21 mouse cellular contexts compared by ENCODE assay signal in genomic region chr11:35470853-35471252, GRCm38 (mm10).
DNase-seq lines count a peak whose midpoint lies in the region; ATAC-seq and TF ChIP-seq lines count a peak whose summit lies in the region.
"Had no signal": no experiment of that assay in that cellular context is flagged by ENCODE, and none has a peak within 500 bp of the region (broad histone marks: within the 10 kb centered on the region; RNA-seq: fewer than 3 reads in every experiment).

No protein-coding gene starts in this region.

- H3K36me3 ChIP-seq in lung, embryonic 15.5 days = no peaks in the 10 kb centered on the region
- H3K36me3 ChIP-seq in lung, postnatal 0 days (ENCODE audit: insufficient read depth, low read length) = no peaks in the 10 kb centered on the region
- H3K36me3 ChIP-seq: forebrain, embryonic 10.5 days; hindbrain, embryonic 12.5 days; hindbrain, embryonic 15.5 days had no signal

- H3K27ac ChIP-seq in lung, embryonic 15.5 days = no peak overlapping the region
- H3K27ac ChIP-seq in lung, postnatal 0 days (ENCODE audit: low read length) = no peak overlapping the region
- H3K27ac ChIP-seq: forebrain, embryonic 10.5 days; forebrain, embryonic 13.5 days; gastrocnemius, adult 2 months; hindbrain, embryonic 12.5 days; hindbrain, embryonic 15.5 days had no signal

- no peaks in the 10 kb centered on the region for H3K9me3 ChIP-seq in lung, embryonic 15.5 days
- no peaks in the 10 kb centered on the region for H3K9me3 ChIP-seq in lung, postnatal 0 days (ENCODE audit: low read length)
- H3K9me3 ChIP-seq: forebrain, embryonic 10.5 days; forebrain, embryonic 13.5 days; hindbrain, embryonic 12.5 days; hindbrain, embryonic 15.5 days had no signal

- TF ChIP-seq POLR2A in lung, adult 2 months (IDR thresholded peaks at IDR 0.05; ENCODE audit: borderline replicate concordance, extremely low read depth, low read depth, low read length) = no peak

- no peak for TF ChIP-seq CTCF in lung, adult 2 months (IDR thresholded peaks at IDR 0.05; ENCODE audit: insufficient read depth, low read length)
- TF ChIP-seq CTCF in lung, postnatal 0 days (IDR thresholded peaks at IDR 0.05) = no peak

- no peak overlapping the region for H3K4me3 ChIP-seq in lung, embryonic 15.5 days
- no peak overlapping the region for H3K4me3 ChIP-seq in lung, adult 2 months (replicated peaks; ENCODE audit: extremely low read depth, low read depth, low read length)
- H3K4me3 ChIP-seq in lung, postnatal 0 days (ENCODE audit: low read depth, low read length) = no peak overlapping the region
- H3K4me3 ChIP-seq: forebrain, embryonic 10.5 days; forebrain, embryonic 13.5 days; gastrocnemius, adult 2 months; hindbrain, embryonic 12.5 days; hindbrain, embryonic 15.5 days had no signal

- no peak for TF ChIP-seq EP300 in lung, postnatal 0 days (IDR thresholded peaks at IDR 0.05)

- H3K27me3 ChIP-seq in lung, embryonic 15.5 days = no peaks in the 10 kb centered on the region
- no peaks in the 10 kb centered on the region for H3K27me3 ChIP-seq in lung, postnatal 0 days (replicated peaks; ENCODE audit: insufficient read depth, low read length)
- H3K27me3 ChIP-seq: hindbrain, embryonic 12.5 days; hindbrain, embryonic 15.5 days had no signal

- DNase-seq in lung, adult 2 months = no peak
- DNase-seq in lung, postnatal 0 days (ENCODE audit: low spot score) = peak; percentile 66
- DNase-seq in lung, postnatal 36 days = peak; percentile 3
- DNase-seq in adrenal gland, postnatal 14 days = no peak
- DNase-seq in urinary bladder, postnatal 4 days (ENCODE audit: low spot score in 2 of 2) = no peak
- DNase-seq: adrenal gland, adult 2 months; adrenal gland, postnatal 25 days; cerebellum, adult 18-20 months; cerebellum, adult 9-10 months; cerebellum, postnatal 14 days; gastrocnemius, adult 2 months; gastrocnemius, postnatal 14 days; heart, adult 11 months had no signal

- H3K4me1 ChIP-seq in lung, embryonic 15.5 days = peaks cover 6% of the 10 kb centered on the region; the same call in 1 of the 2 replicates
- no peaks in the 10 kb centered on the region for H3K4me1 ChIP-seq in lung, adult 2 months (ENCODE audit: control insufficient read depth, insufficient read depth, low read length)
- H3K4me1 ChIP-seq in lung, postnatal 0 days (ENCODE audit: insufficient read depth, low read depth, low read length) = no peaks in the 10 kb centered on the region
- H3K4me1 ChIP-seq: forebrain, embryonic 13.5 days had no signal

- no peak overlapping the region for H3K9ac ChIP-seq in lung, embryonic 15.5 days
- H3K9ac ChIP-seq in lung, postnatal 0 days (replicated peaks; ENCODE audit: low read depth) = no peak overlapping the region
- H3K9ac ChIP-seq: forebrain, embryonic 13.5 days; hindbrain, embryonic 12.5 days; hindbrain, embryonic 15.5 days had no signal

- ATAC-seq in lung, embryonic 15.5 days (ENCODE audit: borderline replicate concordance, extremely low read depth, low FRiP score, low TSS enrichment) = peak; percentile 76
- ATAC-seq in lung, postnatal 0 days = peak; percentile 75
- ATAC-seq: CD4-positive, CD25-positive, alpha-beta regulatory T cell, adult 4 months; forebrain, embryonic 13.5 days; forebrain, embryonic 16.5 days had no signal

- 34% methylated on average over 5 of the region's 5 CpGs for WGBS in lung, embryonic 15.5 days
- WGBS in lung, adult 2 months = 29% methylated on average over 5 of the region's 5 CpGs
- 33% methylated on average over 5 of the region's 5 CpGs for WGBS in lung, postnatal 0 days

- no peak overlapping the region for H3K4me2 ChIP-seq in lung, embryonic 15.5 days
- no peak overlapping the region for H3K4me2 ChIP-seq in lung, postnatal 0 days (replicated peaks; ENCODE audit: low read depth, low read length)
- H3K4me2 ChIP-seq: forebrain, embryonic 13.5 days; heart, embryonic 11.5 days; hindbrain, embryonic 12.5 days; hindbrain, embryonic 15.5 days had no signal

Comparison
In these comparisons a context has a peak if more than half of its experiments do, and no peak if none do; other contexts are left out.
1. DNase-seq: peak in lung, postnatal 0 days (single experiment) and lung, postnatal 36 days (single experiment); none in lung, adult 2 months (single experiment), adrenal gland, postnatal 14 days (single experiment) and urinary bladder, postnatal 4 days (0 of 2).